Mouse (Mus musculus) central nervous system, embryonic 11.5 days (tissue): ENCODE data around the gene Gpc5. TPM values are rescaled to one million over a fixed set of nuclear protein-coding genes. Genes with fewer than 3 reads are reported as not detected.

Source experiments
- polyA plus RNA-seq: library from polyadenylated mRNA; depleted of rRNA; stranded (reverse); fragments of >200 nt; gene quantifications from 2 replicates; pipeline ENCODE4 v1.2.3, GENCODE M21; 2012; rRNA removed

The Gpc5 gene
- polyA plus RNA-seq, result 0.35 and 0.52 TPM in 2 replicates

GRCm38 (mm10) chr14:115092081-115092480 is at the start of gene Gpc5:
Gene Gpc5 (plus strand): TSS chr14:115092215.

